Mouse (Mus musculus) lung, adult 2 months (tissue): ENCODE data around the gene Rftn2.

Experiments
- CTCF ChIP-seq: fragments of 200-500 bp; IDR thresholded peaks from 2 replicates; pipeline ENCODE4 v1.5.1; 2011; ENCODE audit warnings: mild to moderate bottlenecking, low read length, control low read depth; ENCODE audit not compliant: insufficient read depth
- POLR2A ChIP-seq: fragments of 200-500 bp; IDR thresholded peaks from 2 replicates; pipeline ENCODE4 v1.6.1; 2011; ENCODE audit warnings: low read depth, mild to moderate bottlenecking, control low read depth, low read length, borderline replicate concordance; ENCODE audit errors: extremely low read depth

DNA sequence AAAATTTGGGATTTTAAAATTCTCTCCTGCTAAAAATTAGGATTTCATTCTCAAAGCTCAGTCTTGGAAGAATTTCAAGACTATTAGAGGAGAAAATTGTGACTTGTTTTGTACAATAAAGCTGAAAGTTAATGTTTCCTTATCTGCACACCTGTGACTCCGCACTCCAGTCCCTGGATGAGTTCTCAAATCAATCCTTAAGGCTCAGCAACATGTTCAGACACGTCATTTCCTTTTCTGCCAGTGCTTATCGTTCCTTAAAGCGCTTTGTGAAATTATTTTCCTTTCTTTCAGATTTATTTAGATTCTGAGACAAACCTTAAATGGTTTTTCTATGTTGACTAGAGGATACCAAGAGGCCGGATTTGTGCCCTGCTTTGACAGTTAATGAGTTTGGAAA lies 9.9 kb upstream of the Rftn2 start:
- TF ChIP-seq POLR2A (no peak), CTCF (no peak)
